Mouse (Mus musculus) small intestine, adult 2 months (tissue): ENCODE data around the gene Otof. TPM values are rescaled to one million over a fixed set of nuclear protein-coding genes. Genes with fewer than 3 reads are reported as not detected.
A peak's percentile ranks its signal among the peaks of the same experiment; 100 is the strongest.

Source experiments
- H3K27ac ChIP-seq: fragments of 200-500 bp; 2 replicates; pipeline ENCODE4 v1.5.1; 2012; ENCODE audit warnings: low read depth, low read length, control low read depth, inconsistent platforms; ENCODE audit not compliant: insufficient read depth
- H3K27me3 ChIP-seq: fragments of 200-500 bp; 2 replicates; pipeline ENCODE4 v1.6.1; 2012; ENCODE audit warnings: mild to moderate bottlenecking, moderate library complexity, low read length, inconsistent platforms; ENCODE audit not compliant: control insufficient read depth, insufficient read depth
- H3K36me3 ChIP-seq: fragments of 200-500 bp; 2 replicates; pipeline ENCODE4 v1.6.1; 2012; ENCODE audit warnings: mild to moderate bottlenecking, low read length, control low read depth, inconsistent platforms; ENCODE audit not compliant: control insufficient read depth, insufficient read depth
- H3K4me1 ChIP-seq: fragments of 200-500 bp; 2 replicates; pipeline ENCODE4 v1.6.1; 2012; ENCODE audit warnings: low read length, inconsistent platforms, mixed read lengths; ENCODE audit not compliant: control insufficient read depth, insufficient read depth, insufficient read length
- H3K4me3 ChIP-seq: fragments of 200-500 bp; 2 replicates; pipeline ENCODE4 v1.5.1; 2012; ENCODE audit warnings: low read depth, mild to moderate bottlenecking, control low read depth, inconsistent platforms, low read length, moderate library complexity
- CTCF ChIP-seq: fragments of 200-500 bp; IDR thresholded peaks from 2 replicates; pipeline ENCODE4 v1.5.1; 2012; ENCODE audit warnings: low read depth, mild to moderate bottlenecking, control low read depth, inconsistent platforms, low read length, moderate library complexity, mixed read lengths; ENCODE audit not compliant: insufficient replicate concordance, insufficient read length; ENCODE audit errors: extremely low read depth
- POLR2A ChIP-seq: fragments of 200-500 bp; IDR thresholded peaks from 2 replicates; pipeline ENCODE4 v1.6.1; 2012; ENCODE audit warnings: low read depth, mild to moderate bottlenecking, control low read depth, inconsistent platforms, low read length, moderate library complexity
- WGBS: fragments of 180-500 bp; shearing (Covaris S2); methylation state at CpG from one replicate; pipeline ENCODE4 v1.1.7; 2018; 5-methylcytosine and 5-hydroxymethylcytosine counted together
- polyA plus RNA-seq: library from polyadenylated mRNA; depleted of rRNA; stranded (reverse); fragments of >200 nt; gene quantifications from 2 replicates; pipeline ENCODE4 v1.2.3, GENCODE M21; 2012

Otof gene
- polyA plus RNA-seq, 1 experiment = 0.06 TPM

DNA sequence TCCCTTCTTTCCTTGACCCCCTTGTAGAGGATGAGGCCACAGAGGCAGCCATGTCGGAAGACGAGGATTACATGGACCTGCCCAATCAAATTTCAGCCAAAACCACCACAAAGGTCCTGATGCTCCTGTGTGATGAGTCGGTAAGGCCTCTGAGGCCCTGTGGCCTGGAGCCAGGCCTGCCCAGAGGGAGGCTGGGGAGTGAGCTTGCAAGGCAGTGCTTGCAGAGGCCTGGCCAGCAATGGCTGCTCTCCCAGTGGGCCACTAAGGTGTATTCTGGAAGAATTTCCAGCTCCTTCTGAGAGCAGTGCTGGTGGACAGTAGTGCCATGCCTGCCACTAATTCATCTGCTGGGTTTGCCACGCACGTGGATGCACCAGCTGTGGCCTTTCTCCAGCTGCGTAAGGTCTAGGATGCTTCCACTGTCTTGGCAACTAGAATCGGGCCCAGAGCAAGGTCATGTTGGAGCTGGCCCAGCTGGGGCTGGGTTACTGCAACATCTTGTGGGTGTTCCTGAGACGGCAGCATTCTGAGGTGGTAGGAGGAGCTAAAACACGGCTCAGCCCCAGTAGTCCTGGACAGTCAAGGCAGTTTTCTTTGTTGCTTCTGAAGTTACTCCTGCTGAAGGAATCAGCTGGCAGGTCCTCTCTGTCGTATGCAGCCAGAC lies 103.2 kb downstream of the Otof start:
- H3K4me3 ChIP-seq = no peak overlapping the region
- 71% methylated on average over 10 of the region's 10 CpGs for WGBS
- H3K36me3 ChIP-seq = no peaks in the 10 kb centered on the region
- H3K4me1 ChIP-seq = peaks cover 5% of the 10 kb centered on the region; the same call in 1 of the 2 replicates
- H3K27me3 ChIP-seq = no peaks in the 10 kb centered on the region
- no peak for TF ChIP-seq POLR2A
- no peak for TF ChIP-seq CTCF
- H3K27ac ChIP-seq = no peak overlapping the region

DNA sequence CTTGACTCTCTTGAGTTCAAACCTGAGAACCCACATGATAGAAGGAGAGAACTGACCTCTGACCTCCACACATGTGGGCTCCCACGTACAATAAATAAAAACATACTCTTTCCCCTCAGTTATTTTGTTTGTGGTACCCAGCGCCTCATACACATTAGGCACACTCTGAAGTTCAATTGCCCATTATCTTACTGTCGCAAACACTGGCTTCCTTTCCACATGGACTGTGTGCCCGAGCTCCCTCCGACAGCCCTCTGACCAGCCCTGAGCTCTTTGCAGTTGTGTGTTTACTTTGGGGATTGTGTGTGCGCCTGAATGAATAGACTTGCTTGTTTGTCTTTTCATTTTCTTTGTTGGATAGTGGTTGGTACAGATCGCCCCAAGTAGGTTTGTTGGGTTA lies 105.1 kb downstream of the Otof start:
- WGBS = 56% methylated on average over 7 of the region's 7 CpGs
- Histone ChIP-seq H3K27me3 (no peaks in the 10 kb centered on the region), H3K4me1 (peaks cover 7% of the 10 kb centered on the region; the same call in 1 of the 2 replicates), H3K36me3 (no peaks in the 10 kb centered on the region), H3K27ac (no peak overlapping the region), H3K4me3 (no peak overlapping the region)
- TF ChIP-seq POLR2A (no peak), CTCF (no peak)

DNA sequence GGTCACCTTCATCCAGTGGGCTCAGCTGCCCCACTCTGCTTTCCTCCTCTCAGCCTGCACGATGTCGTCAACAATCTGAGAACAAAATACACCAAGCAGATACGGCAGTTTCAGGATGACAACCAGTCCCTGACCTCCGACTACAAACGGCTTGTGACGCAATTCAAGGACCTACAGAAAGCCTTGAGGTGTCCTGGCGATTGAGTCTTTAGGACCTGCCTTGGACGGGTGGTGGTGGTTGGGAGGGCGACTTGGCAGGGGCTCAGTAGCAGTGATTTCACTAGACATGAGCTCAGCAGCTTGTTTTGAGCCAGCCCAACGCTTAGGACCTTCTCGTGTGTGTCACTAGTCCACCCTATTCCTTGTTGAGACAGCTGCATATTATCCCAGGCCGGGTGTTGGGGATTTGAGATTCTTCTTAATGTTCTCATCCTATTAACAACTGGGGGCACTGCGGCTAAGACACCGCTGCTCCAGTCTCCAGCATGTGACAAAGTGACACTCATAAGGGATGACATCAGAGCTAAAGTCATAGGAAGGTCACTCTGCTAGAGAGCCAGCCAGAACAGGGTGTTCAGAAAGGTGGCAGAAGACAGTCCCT lies 106.1 kb downstream of the Otof start:
- H3K27ac ChIP-seq = no peak overlapping the region
- no peaks in the 10 kb centered on the region for H3K27me3 ChIP-seq
- no peak overlapping the region for H3K4me3 ChIP-seq
- H3K4me1 ChIP-seq = peaks cover 7% of the 10 kb centered on the region; the same call in 1 of the 2 replicates
- no peak for TF ChIP-seq CTCF
- H3K36me3 ChIP-seq = no peaks in the 10 kb centered on the region
- WGBS = 78% methylated on average over 14 of the region's 14 CpGs

- TF ChIP-seq CTCF (no peak), POLR2A (no peak)
- Histone ChIP-seq H3K27ac (no peak overlapping the region), H3K27me3 (no peaks in the 10 kb centered on the region), H3K4me3 (no peak overlapping the region), H3K36me3 (no peaks in the 10 kb centered on the region), H3K4me1 (peaks cover 7% of the 10 kb centered on the region; the same call in 1 of the 2 replicates)
- WGBS = 58% methylated on average over 7 of the region's 7 CpGs
These were observed 106.6 kb downstream of the Otof start for GRCm38 (mm10) chr5:30355114-30355513.

DNA sequence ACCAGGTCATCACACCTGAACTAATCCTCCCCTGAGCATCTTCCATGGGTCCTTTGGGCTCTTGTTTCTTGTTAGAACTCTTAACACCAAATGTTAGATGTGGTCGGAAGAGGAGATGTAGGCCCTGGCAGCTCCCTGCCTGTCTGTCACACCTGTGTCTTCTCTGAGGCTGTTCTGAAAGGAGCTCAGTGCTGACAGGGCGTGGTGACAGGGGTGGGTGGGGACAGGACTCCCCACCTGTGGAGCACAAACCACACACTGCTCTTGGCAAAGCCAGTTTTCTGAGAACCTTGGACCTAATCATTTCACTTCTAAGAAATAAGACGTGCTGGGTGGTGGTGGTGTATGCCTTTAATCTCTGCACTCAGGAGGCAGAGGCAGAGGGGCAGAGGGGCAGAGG lies 108.1 kb downstream of the Otof start:
- no peaks in the 10 kb centered on the region for H3K27me3 ChIP-seq
- H3K36me3 ChIP-seq = no peaks in the 10 kb centered on the region
- no peak overlapping the region for H3K4me3 ChIP-seq
- WGBS = 21% methylated on average over 3 of the region's 3 CpGs
- H3K27ac ChIP-seq = no peak overlapping the region
- peaks cover 7% of the 10 kb centered on the region; the same call in 1 of the 2 replicates for H3K4me1 ChIP-seq
- no peak for TF ChIP-seq CTCF
- TF ChIP-seq POLR2A = no peak

DNA sequence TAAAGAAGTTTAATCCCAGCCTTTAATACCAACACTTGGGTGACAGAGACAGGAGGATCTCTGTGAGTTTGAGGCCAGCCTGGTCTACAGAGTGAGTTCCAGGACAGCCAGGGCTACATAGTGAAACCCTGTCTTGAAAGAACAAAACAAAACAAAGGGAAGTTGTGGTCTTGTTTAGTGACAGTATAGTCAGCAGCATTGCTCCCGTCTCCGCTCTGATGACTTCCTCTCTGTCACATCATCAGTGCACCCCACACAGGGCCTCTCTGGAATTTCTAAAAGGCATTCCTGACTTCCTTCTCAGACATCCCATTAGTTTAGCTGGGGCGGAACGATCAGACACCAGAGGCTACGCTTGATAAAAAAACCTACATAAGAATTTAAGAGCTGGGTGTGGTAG lies 117.8 kb downstream of the Otof start:
- 61% methylated on average over 5 of the region's 5 CpGs for WGBS
- TF ChIP-seq CTCF (no peak), POLR2A (no peak)
- Histone ChIP-seq H3K36me3 (no peaks in the 10 kb centered on the region), H3K4me1 (no peaks in the 10 kb centered on the region), H3K27me3 (no peaks in the 10 kb centered on the region), H3K4me3 (no peak overlapping the region), H3K27ac (no peak overlapping the region)

- no peak overlapping the region for H3K27ac ChIP-seq
- 0 out of 2 replicates have a peak overlapping the region, but pooled peaks have one; percentile 1 for H3K4me3 ChIP-seq
- no peaks in the 10 kb centered on the region for H3K4me1 ChIP-seq
- TF ChIP-seq POLR2A (no peak), CTCF (peak; percentile 94; the same call in 1 of the 2 replicates)
- H3K36me3 ChIP-seq = no peaks in the 10 kb centered on the region
- H3K27me3 ChIP-seq = no peaks in the 10 kb centered on the region
- WGBS = 9% methylated on average over 9 of the region's 9 CpGs
These were observed 118.6 kb downstream of the Otof start for GRCm38 (mm10) chr5:30343107-30343506.

DNA sequence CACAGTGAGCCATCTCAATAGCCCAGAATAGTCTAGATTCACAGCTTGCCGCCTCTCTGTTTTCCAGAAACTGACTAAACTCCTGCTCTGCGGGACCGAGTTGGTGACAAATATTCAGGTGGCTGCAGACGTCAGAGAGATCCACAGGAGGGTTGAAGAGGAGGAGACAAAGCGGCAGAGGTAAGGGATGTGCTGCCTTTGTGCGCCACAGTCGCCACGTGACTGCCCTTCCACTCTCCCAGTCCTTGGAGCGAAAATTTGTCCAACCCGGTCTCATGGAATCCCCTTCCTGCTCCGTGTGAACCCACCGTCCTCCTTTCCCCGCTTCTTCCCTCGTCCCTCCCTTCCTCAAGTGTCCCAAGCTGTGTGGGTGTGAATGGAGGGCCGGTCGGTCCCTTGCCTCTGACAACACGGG lies 119.1 kb downstream of the Otof start:
- no peak overlapping the region for H3K27ac ChIP-seq
- WGBS = 27% methylated on average over 17 of the region's 17 CpGs
- no peaks in the 10 kb centered on the region for H3K4me1 ChIP-seq
- H3K36me3 ChIP-seq = no peaks in the 10 kb centered on the region
- no peak overlapping the region for H3K4me3 ChIP-seq
- TF ChIP-seq POLR2A (no peak), CTCF (no peak)
- H3K27me3 ChIP-seq = no peaks in the 10 kb centered on the region
